Mouse (Mus musculus): ENCODE measurements around the gene Iqck. TPM values are rescaled to one million over a fixed set of nuclear protein-coding genes. Genes with fewer than 3 reads are reported as not detected.

The Iqck gene
- polyA plus RNA-seq, 1 experiment from 2014 or later, result 4.9 TPM

DNA sequence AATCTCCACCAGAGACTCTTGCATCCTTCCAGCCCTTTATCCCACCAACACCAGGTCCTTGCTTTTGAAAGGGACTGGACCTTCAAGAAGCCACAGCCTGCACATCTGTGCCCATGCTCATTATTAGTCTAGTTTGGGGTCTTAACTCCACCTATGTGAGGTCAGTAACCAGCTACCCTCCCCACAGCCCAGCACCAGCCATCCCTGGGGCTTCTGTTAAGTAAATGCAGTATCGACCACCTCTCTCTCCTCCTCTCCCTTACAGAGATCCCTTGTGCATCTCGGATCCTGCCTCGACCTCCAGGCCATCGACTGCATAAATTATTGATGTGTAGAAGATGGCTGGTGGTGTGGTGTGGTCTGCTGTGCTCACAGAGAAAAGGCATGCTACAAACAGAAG, 130.8 kb downstream of the Iqck start:
- Histone ChIP-seq H3K4me2 (no peak overlapping the region), H3K4me3 (no peak overlapping the region), H3K36me3 (replicated peaks) (no peaks in the 10 kb centered on the region), H3K27ac (no peak overlapping the region), H3K4me1 (peaks cover 16% of the 10 kb centered on the region), H3K9ac (no peak overlapping the region), H3K27me3 (replicated peaks) (no peaks in the 10 kb centered on the region), H3K9me3 (no peaks in the 10 kb centered on the region)
- ATAC-seq (replicated peaks), result no peak
- WGBS, result 60% methylated on average over 4 of the region's 4 CpGs

DNA sequence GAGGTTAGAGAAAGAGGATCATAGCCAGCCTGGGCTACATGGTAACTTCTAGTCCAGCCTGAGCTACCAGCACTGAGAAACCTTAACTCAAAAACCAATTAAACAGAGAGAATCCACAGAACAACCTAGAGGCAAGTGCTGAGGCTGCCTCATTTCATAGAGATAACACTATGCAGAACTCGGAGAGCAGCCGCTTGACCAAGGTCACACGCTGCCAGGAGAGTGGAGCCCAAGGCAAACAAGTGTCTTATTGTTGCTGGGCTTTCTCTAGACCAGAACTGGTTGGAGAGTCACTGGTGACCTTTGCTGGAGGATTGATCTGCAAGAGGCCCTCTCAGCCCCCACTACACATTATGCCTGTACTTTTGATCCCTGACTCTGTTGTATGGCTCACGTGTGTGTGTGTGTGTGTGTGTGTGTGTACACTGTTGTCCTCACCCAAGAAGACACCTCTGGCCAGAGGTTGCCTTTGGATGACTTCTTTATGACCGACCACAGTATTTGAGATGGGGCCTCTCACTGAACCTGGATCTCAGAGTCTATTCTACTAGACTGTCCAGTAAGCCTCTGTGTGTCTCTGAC, 133.8 kb downstream of the Iqck start:
- WGBS, result 86% methylated on average over 5 of the region's 5 CpGs
- Histone ChIP-seq H3K9me3 (no peaks in the 10 kb centered on the region), H3K4me1 (peaks cover 46% of the 10 kb centered on the region), H3K4me3 (no peak overlapping the region), H3K9ac (no peak overlapping the region), H3K27ac (no peak overlapping the region), H3K36me3 (replicated peaks) (no peaks in the 10 kb centered on the region), H3K4me2 (no peak overlapping the region), H3K27me3 (replicated peaks) (no peaks in the 10 kb centered on the region)
- no peak for ATAC-seq (replicated peaks)

DNA sequence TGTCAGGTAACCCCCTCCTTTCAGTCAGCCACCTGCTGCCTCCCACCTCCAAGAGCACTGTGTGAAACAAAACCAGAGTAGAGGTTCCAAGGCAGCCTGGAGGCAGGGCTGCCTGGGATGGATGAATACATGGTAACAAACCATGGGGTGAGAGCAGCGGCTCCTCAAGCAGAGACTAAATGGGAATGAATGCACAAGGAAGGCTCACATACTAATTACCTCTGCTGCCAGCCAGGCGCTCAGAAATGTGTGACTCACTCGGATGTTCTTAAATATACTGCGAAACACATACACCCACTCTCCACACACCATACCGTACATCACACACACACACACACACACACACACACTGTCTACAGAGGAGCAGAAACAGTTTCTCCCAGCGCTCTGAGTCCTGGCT, 134.7 kb downstream of the Iqck start:
- Histone ChIP-seq H3K4me2 (no peak overlapping the region), H3K4me1 (peaks cover 52% of the 10 kb centered on the region), H3K36me3 (replicated peaks) (no peaks in the 10 kb centered on the region), H3K4me3 (no peak overlapping the region), H3K27me3 (replicated peaks) (no peaks in the 10 kb centered on the region), H3K9ac (no peak overlapping the region), H3K27ac (no peak overlapping the region), H3K9me3 (no peaks in the 10 kb centered on the region)
- no peak for ATAC-seq (replicated peaks)
- WGBS, result 66% methylated on average over 6 of the region's 6 CpGs

DNA sequence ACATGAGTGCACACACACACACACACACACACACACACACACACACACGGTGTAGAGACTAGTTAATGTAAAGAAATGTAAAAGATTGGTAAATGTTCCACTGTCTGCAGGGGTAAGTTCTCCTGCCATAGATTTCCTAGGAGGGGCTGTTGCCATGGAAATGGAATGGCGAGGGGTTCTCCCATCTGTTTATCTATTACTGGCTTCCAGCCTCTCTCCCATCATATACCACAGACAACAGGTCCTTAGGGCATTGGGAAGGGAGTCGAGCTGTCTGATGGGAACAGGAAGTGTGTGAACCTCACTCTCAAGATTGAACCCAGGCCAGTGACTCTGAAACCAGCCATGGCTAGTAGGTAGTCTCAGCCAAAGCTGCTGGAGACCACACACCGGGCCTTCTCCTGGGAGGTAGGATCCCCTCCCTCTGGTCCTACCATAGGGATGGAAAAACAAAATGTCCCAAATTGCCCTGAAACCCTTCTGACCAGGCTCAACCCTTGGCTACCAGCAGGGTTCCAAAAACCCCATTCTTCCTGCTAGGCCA, 135.9 kb downstream of the Iqck start:
- H3K9me3 ChIP-seq, result no peaks in the 10 kb centered on the region
- H3K4me1 ChIP-seq, result peaks cover 55% of the 10 kb centered on the region
- no peak overlapping the region for H3K9ac ChIP-seq
- 26% methylated on average over 4 of the region's 4 CpGs for WGBS
- H3K4me2 ChIP-seq, result no peak overlapping the region
- H3K4me3 ChIP-seq, result no peak overlapping the region
- no peaks in the 10 kb centered on the region for H3K27me3 ChIP-seq (replicated peaks)
- H3K36me3 ChIP-seq (replicated peaks), result no peaks in the 10 kb centered on the region
- no peak for ATAC-seq (replicated peaks)
- H3K27ac ChIP-seq, result no peak overlapping the region

DNA sequence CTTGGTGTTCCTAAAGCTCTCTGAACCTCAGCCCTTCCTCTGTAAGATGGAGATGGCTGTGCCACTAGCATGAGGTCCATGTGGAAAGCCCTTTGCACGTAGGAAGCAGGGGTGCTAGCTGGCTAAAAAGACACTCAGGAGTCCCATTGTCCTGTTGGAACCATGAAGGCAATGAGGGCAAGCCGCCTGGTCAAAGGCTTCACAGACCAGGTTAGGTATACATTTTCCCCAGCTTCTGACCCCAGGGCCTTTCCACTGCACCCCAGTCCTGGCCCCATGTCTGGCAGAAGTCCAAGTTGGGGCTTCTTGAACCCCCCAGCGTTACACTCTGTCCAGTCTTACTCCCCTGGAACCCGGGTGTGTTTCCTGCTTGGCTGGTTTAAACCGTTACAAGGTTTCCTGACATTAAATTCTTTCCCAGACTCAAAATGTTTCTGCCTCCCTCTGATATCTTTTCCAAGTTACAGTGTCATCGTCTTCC, 136.6 kb downstream of the Iqck start:
- no peaks in the 10 kb centered on the region for H3K36me3 ChIP-seq (replicated peaks)
- WGBS, result 17% methylated on average over 6 of the region's 6 CpGs
- H3K9me3 ChIP-seq, result no peaks in the 10 kb centered on the region
- peak overlapping the region; percentile 53; the same call in 1 of the 2 replicates for H3K27ac ChIP-seq
- no peak for ATAC-seq (replicated peaks)
- no peak overlapping the region for H3K4me3 ChIP-seq
- peak overlapping the region; percentile 83 for H3K4me2 ChIP-seq
- H3K4me1 ChIP-seq, result peaks cover 55% of the 10 kb centered on the region
- H3K9ac ChIP-seq, result no peak overlapping the region
- H3K27me3 ChIP-seq (replicated peaks), result no peaks in the 10 kb centered on the region

DNA sequence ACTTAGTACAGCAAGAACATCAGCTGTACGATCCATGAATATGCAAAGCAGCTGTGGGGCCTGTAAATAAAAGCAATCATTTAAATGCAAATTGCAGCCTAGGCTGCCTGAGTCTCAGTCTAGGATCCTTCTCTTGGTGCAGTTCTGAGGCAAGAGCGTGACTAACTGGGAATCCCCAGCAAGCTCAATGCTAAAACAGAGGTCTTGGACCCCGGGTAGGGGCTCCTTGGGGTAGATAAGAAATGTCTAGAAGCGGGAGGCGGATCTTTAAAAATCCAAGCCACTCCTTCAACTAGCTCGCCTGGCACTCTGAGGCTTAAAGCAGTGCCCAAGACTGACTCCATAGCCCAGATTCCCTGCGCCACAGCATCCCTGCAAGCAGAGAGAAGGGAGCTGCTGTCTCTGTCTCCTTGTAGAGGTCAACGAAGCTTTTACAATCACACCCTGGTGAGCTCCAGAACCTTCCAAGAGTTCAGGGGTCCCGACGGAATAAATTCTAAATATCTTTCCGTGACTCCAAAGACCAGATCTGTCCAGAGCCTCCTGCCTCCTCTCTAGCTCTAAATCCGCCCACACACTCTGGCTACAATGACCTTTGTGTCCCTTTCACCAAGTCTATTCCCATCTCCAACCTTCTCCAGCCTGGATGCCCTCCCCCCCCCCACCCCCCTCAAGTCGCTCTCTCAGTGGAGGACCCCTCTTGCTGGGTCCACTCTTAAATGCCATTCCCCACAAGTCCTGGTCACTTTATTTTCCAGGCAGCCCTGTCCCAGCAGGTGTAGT, 137.3 kb downstream of the Iqck start:
- Histone ChIP-seq H3K27me3 (replicated peaks) (no peaks in the 10 kb centered on the region), H3K27ac (peak overlapping the region; percentile 68), H3K36me3 (replicated peaks) (no peaks in the 10 kb centered on the region), H3K4me2 (peak overlapping the region; percentile 83), H3K4me1 (peaks cover 55% of the 10 kb centered on the region), H3K9me3 (no peaks in the 10 kb centered on the region), H3K9ac (no peak overlapping the region), H3K4me3 (peak overlapping the region; percentile 45)
- WGBS, result 12% methylated on average over 13 of the region's 13 CpGs
- ATAC-seq (replicated peaks), result 0 out of 2 replicates have a peak, but pooled peaks have one; percentile 2

DNA sequence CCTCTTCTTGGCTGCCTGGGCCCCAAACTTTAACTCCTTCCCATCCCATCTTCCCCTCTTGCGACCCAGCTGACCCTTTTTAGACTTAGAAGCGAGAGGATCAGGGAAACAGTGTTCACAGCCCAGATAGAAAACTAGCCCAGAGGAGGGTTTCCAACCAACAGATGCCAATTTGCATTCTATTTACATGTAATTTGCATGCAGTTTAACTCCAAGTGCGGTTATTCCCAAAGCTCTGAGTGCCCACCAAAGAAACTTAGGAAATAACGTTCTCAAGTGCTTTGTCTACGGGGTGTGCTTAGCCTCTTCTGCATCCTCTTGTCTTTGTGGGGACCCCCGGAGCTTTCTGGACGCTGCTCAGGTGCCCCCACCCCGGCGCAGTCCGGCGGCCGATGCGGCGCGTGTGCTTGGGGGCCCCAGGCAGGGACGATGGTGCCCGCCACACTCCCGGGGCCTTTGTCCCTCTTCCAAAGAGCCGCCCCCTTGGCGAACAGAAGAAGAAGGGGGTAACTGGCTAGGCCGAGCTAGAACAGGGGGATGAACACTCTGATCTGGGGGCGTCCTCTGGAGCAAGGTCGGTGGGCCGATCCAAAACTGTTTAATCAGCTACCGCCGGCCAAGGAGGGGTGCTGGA, 138.2 kb downstream of the Iqck start:
- H3K36me3 ChIP-seq (replicated peaks), result no peaks in the 10 kb centered on the region
- peak overlapping the region; percentile 40 for H3K9ac ChIP-seq
- peak overlapping the region; percentile 83 for H3K4me2 ChIP-seq
- 1% methylated on average over 26 of the region's 26 CpGs for WGBS
- peak overlapping the region; percentile 68 for H3K27ac ChIP-seq
- H3K9me3 ChIP-seq, result no peaks in the 10 kb centered on the region
- H3K4me1 ChIP-seq, result peaks cover 55% of the 10 kb centered on the region
- peak; percentile 3; the same call in 1 of the 2 replicates for ATAC-seq (replicated peaks)
- H3K27me3 ChIP-seq (replicated peaks), result no peaks in the 10 kb centered on the region
- peak overlapping the region; percentile 45 for H3K4me3 ChIP-seq

DNA sequence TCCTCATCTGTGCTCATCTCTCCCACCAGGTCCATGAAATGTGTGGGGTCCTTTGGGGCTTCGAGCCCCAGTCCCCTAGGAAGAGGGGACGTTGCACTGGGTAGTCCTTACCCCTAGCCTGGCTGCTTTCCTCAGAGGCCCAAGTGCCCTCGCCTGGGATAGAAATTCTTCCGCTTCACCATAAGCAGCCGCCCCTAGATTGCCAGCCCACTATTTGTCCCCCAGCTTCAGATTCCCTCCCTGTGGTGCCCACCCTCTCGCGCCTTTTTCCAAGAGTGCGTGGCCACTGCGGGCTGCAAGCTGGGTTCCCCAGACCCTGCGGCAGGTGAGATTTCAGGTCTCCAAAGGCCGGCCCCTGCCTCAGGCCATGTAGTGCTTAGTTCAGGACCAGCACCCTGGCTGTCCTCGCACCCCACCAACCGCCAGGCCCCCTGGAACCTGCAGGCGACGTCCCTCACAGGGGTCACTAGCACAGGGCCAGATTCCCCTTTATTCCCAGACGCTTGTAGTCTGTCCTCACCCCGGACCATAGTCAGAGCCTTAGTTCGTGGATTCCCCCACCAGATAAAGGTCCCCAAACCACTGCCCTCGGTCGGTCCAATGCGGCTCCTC, 138.8 kb downstream of the Iqck start:
- Histone ChIP-seq H3K4me3 (peak overlapping the region; percentile 45), H3K9me3 (no peaks in the 10 kb centered on the region), H3K4me2 (peak overlapping the region; percentile 83), H3K27me3 (replicated peaks) (no peaks in the 10 kb centered on the region), H3K27ac (peak overlapping the region; percentile 45), H3K9ac (peak overlapping the region; percentile 40), H3K36me3 (replicated peaks) (no peaks in the 10 kb centered on the region), H3K4me1 (peaks cover 55% of the 10 kb centered on the region)
- ATAC-seq (replicated peaks), result peak; percentile 21
- under 1% methylated on average over 21 of the region's 21 CpGs for WGBS

DNA sequence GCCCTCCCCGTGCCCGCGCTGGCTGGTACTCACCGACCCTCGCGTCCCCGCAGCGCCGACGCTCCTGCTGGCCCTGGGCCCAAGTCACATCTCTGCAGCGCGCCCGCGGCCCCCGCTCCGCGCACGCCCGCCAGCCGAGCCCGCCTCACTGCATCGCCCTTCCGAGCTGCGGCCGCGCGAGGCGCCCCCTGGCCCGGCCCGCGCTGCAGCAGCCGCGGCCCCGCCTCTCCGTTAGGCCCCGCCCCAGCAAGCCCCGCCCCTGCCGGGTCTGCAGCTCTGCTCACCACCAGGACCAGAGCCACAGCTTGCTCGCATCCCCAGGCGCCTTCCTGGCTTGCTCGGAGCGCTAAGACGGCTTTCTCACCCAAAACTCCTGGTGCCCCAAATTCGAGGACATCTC, 139.5 kb downstream of the Iqck start, which contains the start of gene Gprc5b:
Gprc5b (minus strand) TSS at position 205 of the 400 bp plus-strand sequence.
- H3K4me3 ChIP-seq, result peak within 1 kb of the TSS; percentile 45
- H3K36me3 ChIP-seq (replicated peaks), result no peaks in the 10 kb centered on the region
- H3K4me1 ChIP-seq, result peaks cover 55% of the 10 kb centered on the region
- H3K27me3 ChIP-seq (replicated peaks), result no peaks in the 10 kb centered on the region
- WGBS, result 1% methylated on average over 44 of the region's 44 CpGs
- no peaks in the 10 kb centered on the region for H3K9me3 ChIP-seq
- ATAC-seq (replicated peaks), result peak; percentile 82
- peak within 1 kb of the TSS; percentile 45 for H3K27ac ChIP-seq
- H3K4me2 ChIP-seq, result peak within 1 kb of the TSS; percentile 83
- H3K9ac ChIP-seq, result peak within 1 kb of the TSS; percentile 40

DNA sequence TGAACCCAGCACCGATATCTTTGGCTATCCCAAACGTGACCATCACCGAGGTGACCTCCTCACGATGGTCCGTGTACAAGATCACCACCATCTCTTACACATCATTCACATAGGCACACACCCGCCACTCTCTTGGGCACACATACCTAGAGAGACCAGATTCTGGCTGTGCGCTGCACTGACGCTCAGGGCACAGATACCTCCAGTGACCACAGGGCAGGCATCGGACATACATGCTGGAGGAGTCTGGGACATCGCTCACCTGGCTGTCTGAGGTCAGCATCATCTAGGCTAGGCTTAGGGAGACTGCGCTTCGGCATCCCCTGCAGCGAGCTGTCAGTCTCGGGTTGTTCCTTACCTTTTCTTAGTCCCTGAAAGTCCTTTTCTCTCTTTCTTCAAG, 140.1 kb downstream of the Iqck start:
- no peaks in the 10 kb centered on the region for H3K27me3 ChIP-seq (replicated peaks)
- H3K36me3 ChIP-seq (replicated peaks), result no peaks in the 10 kb centered on the region
- no peaks in the 10 kb centered on the region for H3K9me3 ChIP-seq
- peak; percentile 27 for ATAC-seq (replicated peaks)
- H3K4me1 ChIP-seq, result peaks cover 48% of the 10 kb centered on the region
- H3K4me3 ChIP-seq, result peak overlapping the region; percentile 45
- peak overlapping the region; percentile 83 for H3K4me2 ChIP-seq
- H3K27ac ChIP-seq, result no peak overlapping the region
- no peak overlapping the region; the same call in 1 of the 2 replicates for H3K9ac ChIP-seq
- WGBS, result 9% methylated on average over 14 of the region's 14 CpGs

DNA sequence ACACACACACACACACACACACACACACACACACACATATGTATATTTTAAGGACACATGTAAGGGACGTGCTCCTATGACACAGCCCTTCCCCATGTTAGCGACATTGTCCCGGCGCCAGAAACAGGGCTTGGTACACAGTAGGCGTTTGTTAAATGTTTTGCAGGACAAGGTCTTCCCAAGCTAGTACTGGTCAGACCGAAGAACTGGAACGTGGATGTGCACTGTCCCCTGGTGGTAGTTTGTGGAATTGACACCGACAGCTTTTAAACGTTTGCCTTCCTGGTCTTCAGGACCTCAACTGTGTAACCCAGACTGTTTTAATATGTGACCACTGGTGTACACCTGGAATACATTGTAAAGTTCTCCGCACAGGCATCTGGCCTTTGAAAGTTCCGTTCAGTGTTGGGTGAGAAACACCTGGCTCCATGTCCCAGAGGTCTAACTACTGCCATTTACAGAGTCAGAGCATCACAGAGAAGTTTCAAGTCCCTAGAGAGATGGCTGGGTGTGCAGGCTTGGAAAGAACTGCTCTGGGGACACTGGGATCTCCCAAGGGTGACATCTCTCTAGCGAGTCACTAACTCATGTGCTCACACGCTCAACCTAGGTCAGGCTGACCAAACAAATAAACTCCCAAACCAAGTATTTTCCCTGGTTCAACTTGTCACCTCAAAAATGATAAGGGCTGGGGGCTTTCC, 140.7 kb downstream of the Iqck start:
- no peaks in the 10 kb centered on the region for H3K27me3 ChIP-seq (replicated peaks)
- H3K4me3 ChIP-seq, result no peak overlapping the region
- H3K9me3 ChIP-seq, result no peaks in the 10 kb centered on the region
- no peaks in the 10 kb centered on the region for H3K36me3 ChIP-seq (replicated peaks)
- no peak overlapping the region for H3K9ac ChIP-seq
- peak; percentile 61 for ATAC-seq (replicated peaks)
- no peak overlapping the region for H3K27ac ChIP-seq
- H3K4me1 ChIP-seq, result peaks cover 43% of the 10 kb centered on the region
- 7% methylated on average over 13 of the region's 13 CpGs for WGBS
- peak overlapping the region; percentile 83 for H3K4me2 ChIP-seq

Measured in midbrain, embryonic 15.5 days (tissue).